Mouse (Mus musculus) kidney, embryonic 14.5 days (tissue): ENCODE measurements around the gene Lin54. TPM values are rescaled to one million over a fixed set of nuclear protein-coding genes. Genes with fewer than 3 reads are reported as not detected.

ENCODE experiments used
- ATAC-seq: fragments of 200-750 bp; cut with Nextera tagmentation; 2 replicates; pipeline ENCODE4 v1.8.0; 2017; ENCODE audit warnings: moderate number of reproducible peaks, mild to moderate bottlenecking, moderate TSS enrichment, moderate library complexity; ENCODE audit not compliant: low FRiP score, low TSS enrichment
- H3K27ac ChIP-seq: fragments of 300-500 bp; sonication (generic); 2 replicates; pipeline ENCODE4 v1.5.1; 2014; ENCODE audit warnings: low read depth, mild to moderate bottlenecking, low read length, moderate library complexity, mixed read lengths
- H3K27me3 ChIP-seq: fragments of 300-500 bp; sonication (generic); 2 replicates; pipeline ENCODE4 v1.6.1; 2014; ENCODE audit warnings: mild to moderate bottlenecking, low read length; ENCODE audit not compliant: control insufficient read depth, insufficient read depth
- H3K36me3 ChIP-seq: fragments of 300-500 bp; sonication (generic); 2 replicates; pipeline ENCODE4 v1.6.1; 2014; ENCODE audit warnings: low read length, mixed read lengths; ENCODE audit not compliant: control insufficient read depth, insufficient read depth
- H3K4me1 ChIP-seq: fragments of 300-500 bp; sonication (generic); 2 replicates; pipeline ENCODE4 v1.6.1; 2014; ENCODE audit warnings: low read length, mixed read lengths; ENCODE audit not compliant: control insufficient read depth, insufficient read depth
- H3K4me2 ChIP-seq: fragments of 300-500 bp; sonication (generic); replicated peaks from 2 replicates; pipeline ENCODE4 v1.6.1; 2014; ENCODE audit warnings: low read depth, mild to moderate bottlenecking, low read length
- H3K4me3 ChIP-seq: fragments of 300-500 bp; sonication (generic); 2 replicates; pipeline ENCODE4 v1.5.1; 2014; ENCODE audit warnings: mild to moderate bottlenecking, low read length
- H3K9ac ChIP-seq: fragments of 300-500 bp; sonication (generic); 2 replicates; pipeline ENCODE4 v1.6.1; 2014; ENCODE audit warnings: low read depth, mild to moderate bottlenecking, low read length, moderate library complexity
- H3K9me3 ChIP-seq: fragments of 300-500 bp; sonication (generic); 2 replicates; pipeline ENCODE4 v1.6.1; 2016; ENCODE audit warnings: low read length; ENCODE audit not compliant: control insufficient read depth
- WGBS: fragments of 180-500 bp; shearing (Covaris S2); extraction: QIAGEN DNeasy Blood & Tissue Kit; methylation state at CpG from one replicate; pipeline ENCODE4 v1.1.7; 2014; 5-methylcytosine and 5-hydroxymethylcytosine counted together
- polyA plus RNA-seq: library from polyadenylated mRNA; unstranded; fragments of >200 nt; fragmentation: Nextera tagmentation; extraction: Ambion mirVana; gene quantifications from 2 replicates; pipeline ENCODE4 v1.2.1, GENCODE M21; 2014

Lin54 gene
- polyA plus RNA-seq, 1 experiment from 2014 or later = 16.8 TPM

GRCm38 (mm10) chr5:100524921-100525320, 24.5 kb upstream of the Lin54 start:
- H3K4me2 ChIP-seq = no peak overlapping the region
- 94% methylated on average over 9 of the region's 9 CpGs for WGBS
- no peak overlapping the region for H3K9ac ChIP-seq
- H3K4me1 ChIP-seq = 0 out of 2 replicates have a peak, but pooled peaks cover 4% of the 10 kb centered on the region
- ATAC-seq = no peak
- no peaks in the 10 kb centered on the region for H3K27me3 ChIP-seq
- peaks cover 23% of the 10 kb centered on the region for H3K36me3 ChIP-seq
- H3K9me3 ChIP-seq = no peaks in the 10 kb centered on the region
- H3K27ac ChIP-seq = no peak overlapping the region
- no peak overlapping the region for H3K4me3 ChIP-seq

- Histone ChIP-seq H3K4me3 (no peak overlapping the region), H3K9ac (no peak overlapping the region), H3K9me3 (no peaks in the 10 kb centered on the region), H3K27me3 (no peaks in the 10 kb centered on the region), H3K36me3 (peaks cover 8% of the 10 kb centered on the region; the same call in 1 of the 2 replicates), H3K4me1 (peaks cover 12% of the 10 kb centered on the region), H3K4me2 (no peak overlapping the region), H3K27ac (no peak overlapping the region)
- WGBS = 96% methylated on average over 1 of the region's 1 CpGs
- no peak for ATAC-seq
Measured at GRCm38 (mm10) chr5:100523331-100523730, 22.9 kb upstream of the Lin54 start.

- Histone ChIP-seq H3K27ac (no peak overlapping the region), H3K9me3 (no peaks in the 10 kb centered on the region), H3K9ac (no peak overlapping the region), H3K4me2 (no peak overlapping the region), H3K27me3 (no peaks in the 10 kb centered on the region), H3K4me3 (no peak overlapping the region), H3K36me3 (peaks cover 7% of the 10 kb centered on the region; the same call in 1 of the 2 replicates), H3K4me1 (peaks cover 12% of the 10 kb centered on the region)
- 83% methylated on average over 2 of the region's 2 CpGs for WGBS
- ATAC-seq = no peak
Measured at GRCm38 (mm10) chr5:100520223-100520622, 19.8 kb upstream of the Lin54 start.

- Histone ChIP-seq H3K4me2 (peak overlapping the region; percentile 55), H3K9me3 (no peaks in the 10 kb centered on the region), H3K9ac (peak overlapping the region; percentile 84), H3K4me1 (peaks cover 12% of the 10 kb centered on the region), H3K36me3 (no peaks in the 10 kb centered on the region), H3K27ac (peak overlapping the region; percentile 53), H3K27me3 (no peaks in the 10 kb centered on the region), H3K4me3 (peak overlapping the region; percentile 66)
- ATAC-seq = no peak
- WGBS = 8% methylated on average over 5 of the region's 5 CpGs
Measured at GRCm38 (mm10) chr5:100519027-100519411, 18.6 kb upstream of the Lin54 start.

- peak within 1 kb of the TSS; percentile 53 for H3K27ac ChIP-seq
- under 1% methylated on average over 63 of the region's 64 CpGs for WGBS
Measured at GRCm38 (mm10) chr5:100518049-100519026, 17.9 kb upstream of the Lin54 start, which contains the start of gene Cops4. TSS of gene Cops4 (plus strand) at chr5:100518309.

GRCm38 (mm10) chr5:100512576-100512975, 12.1 kb upstream of the Lin54 start:
- Histone ChIP-seq H3K27me3 (no peaks in the 10 kb centered on the region), H3K4me2 (no peak overlapping the region), H3K4me3 (no peak overlapping the region), H3K9ac (no peak overlapping the region), H3K9me3 (no peaks in the 10 kb centered on the region), H3K36me3 (no peaks in the 10 kb centered on the region), H3K27ac (no peak overlapping the region), H3K4me1 (no peaks in the 10 kb centered on the region)
- ATAC-seq = no peak

More at GRCm38 (mm10) chr5:100518049-100519026, 17.9 kb upstream of the Lin54 start, which contains the start of gene Cops4:
- Histone ChIP-seq H3K27me3 (no peaks in the 10 kb centered on the region), H3K36me3 (no peaks in the 10 kb centered on the region), H3K4me1 (peaks cover 12% of the 10 kb centered on the region), H3K4me3 (peak within 1 kb of the TSS; percentile 66), H3K9ac (peak within 1 kb of the TSS; percentile 84), H3K9me3 (no peaks in the 10 kb centered on the region), H3K4me2 (peak within 1 kb of the TSS; percentile 64)
- peak; percentile 100 for ATAC-seq

- WGBS = 72% methylated on average over 11 of the region's 11 CpGs
- ATAC-seq = no peak
- H3K36me3 ChIP-seq = no peaks in the 10 kb centered on the region
Measured at GRCm38 (mm10) chr5:100509247-100509646, 8.8 kb upstream of the Lin54 start.

GRCm38 (mm10) chr5:100501267-100501666, 828 bp upstream of the Lin54 start:
- WGBS = 66% methylated on average over 4 of the region's 4 CpGs
- Histone ChIP-seq H3K27me3 (no peaks in the 10 kb centered on the region), H3K9ac (no peak overlapping the region; the same call in 1 of the 2 replicates), H3K4me3 (peak overlapping the region; percentile 73; the same call in 1 of the 2 replicates), H3K4me1 (peaks cover 17% of the 10 kb centered on the region), H3K9me3 (no peaks in the 10 kb centered on the region), H3K4me2 (peak overlapping the region; percentile 45; the same call in 1 of the 2 replicates), H3K27ac (no peak overlapping the region), H3K36me3 (no peaks in the 10 kb centered on the region)
- ATAC-seq = no peak

More at GRCm38 (mm10) chr5:100509247-100509646, 8.8 kb upstream of the Lin54 start:
- no peak overlapping the region for H3K4me2 ChIP-seq
- H3K27ac ChIP-seq = no peak overlapping the region
- H3K4me3 ChIP-seq = no peak overlapping the region
- no peaks in the 10 kb centered on the region for H3K9me3 ChIP-seq
- H3K4me1 ChIP-seq = no peaks in the 10 kb centered on the region
- H3K27me3 ChIP-seq = no peaks in the 10 kb centered on the region
- H3K9ac ChIP-seq = no peak overlapping the region

GRCm38 (mm10) chr5:100499831-100500304, 571 bp downstream of the Lin54 start:
- Histone ChIP-seq H3K4me1 (peaks cover 21% of the 10 kb centered on the region), H3K9ac (peak overlapping the region; percentile 68), H3K4me3 (peak overlapping the region; percentile 73), H3K27me3 (no peaks in the 10 kb centered on the region), H3K4me2 (peak overlapping the region; percentile 90), H3K36me3 (no peaks in the 10 kb centered on the region), H3K9me3 (no peaks in the 10 kb centered on the region), H3K27ac (peak overlapping the region; percentile 67; the same call in 1 of the 2 replicates)
- 1% methylated on average over 33 of the region's 41 CpGs for WGBS
- ATAC-seq = peak; percentile 9
